ENCODE assay signal across 7 mouse cellular contexts in the genomic region with DNA sequence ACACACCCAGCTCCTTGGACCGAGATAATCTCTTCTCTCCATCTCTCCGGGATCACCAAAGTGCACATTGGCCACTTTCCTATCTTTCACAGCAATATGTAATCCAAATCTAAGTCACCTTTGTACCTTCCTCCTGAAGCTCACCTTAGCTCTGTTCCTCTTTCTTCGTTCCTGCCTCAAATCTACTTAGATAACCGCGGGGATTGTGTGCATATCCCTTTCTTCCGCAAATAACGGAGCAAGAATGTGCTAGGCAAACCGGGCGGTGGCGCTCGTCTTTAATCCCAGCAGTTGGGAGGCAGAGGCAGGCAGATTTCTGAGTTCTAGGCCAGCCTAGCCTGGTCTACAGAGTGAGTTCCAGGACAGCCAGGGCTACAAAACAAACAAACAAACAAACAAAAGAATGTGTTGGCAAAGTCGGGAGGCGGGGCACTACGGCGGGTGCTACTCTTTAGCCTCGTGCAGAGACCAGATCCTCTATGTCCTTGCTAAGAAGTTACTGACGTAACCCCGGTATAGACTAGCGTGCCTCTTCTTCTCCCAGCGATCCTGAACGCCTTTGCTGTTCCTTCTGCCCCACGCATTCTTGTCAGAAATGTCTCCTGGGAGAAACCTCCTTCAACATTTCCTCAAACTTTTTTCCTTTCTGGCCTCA. TPM values are rescaled to one million over a fixed set of nuclear protein-coding genes. Genes with fewer than 3 reads are reported as not detected.
DNase-seq lines count a peak whose midpoint lies in the region; ATAC-seq and TF ChIP-seq lines count a peak whose summit lies in the region.

No protein-coding gene starts in this region.

- peak overlapping the region; percentile 70 for H3ac ChIP-seq in C2C12 (ENCODE audit: control insufficient read depth, insufficient read length, low read depth)

- peak; percentile 57 for DNase-seq in forebrain, embryonic 11.5 days (ENCODE audit: low spot score)
- peak; percentile 31 to 41 for DNase-seq in kidney, postnatal 25 days
- peak; percentile 88 for DNase-seq in midbrain, embryonic 11.5 days (ENCODE audit: low spot score, missing footprints)
- DNase-seq in thymus, postnatal 4 days, result peak; percentile 61
- no peak for DNase-seq in embryo, embryonic 9.5 days (ENCODE audit: extremely low spot score)

- H3K4me3 ChIP-seq in C2C12 (ENCODE audit: insufficient read depth, poor library complexity, severe bottlenecking) (peak overlapping the region; percentile 30), E14TG2a.4 (replicated peaks; ENCODE audit: low read length) (peak overlapping the region; percentile 80)
- H3K4me3 ChIP-seq in forebrain, embryonic 11.5 days (ENCODE audit: low read depth, low read length), result peak overlapping the region; percentile 88
- peak overlapping the region; percentile 82 for H3K4me3 ChIP-seq in midbrain, embryonic 11.5 days (ENCODE audit: low read depth, low read length)

- peak; percentile 43 for ATAC-seq in forebrain, embryonic 11.5 days (replicated peaks; ENCODE audit: low FRiP score)
- peak; percentile 52 for ATAC-seq in midbrain, embryonic 11.5 days (ENCODE audit: low FRiP score)

- peak overlapping the region; percentile 77 for H3K4me2 ChIP-seq in forebrain, embryonic 11.5 days (ENCODE audit: low read depth, low read length, severe bottlenecking)
- peak overlapping the region; percentile 97 for H3K4me2 ChIP-seq in midbrain, embryonic 11.5 days

- H3K79me3 ChIP-seq in C2C12 (ENCODE audit: low read depth), result peaks cover 39% of the 10 kb centered on the region

- H3K9ac ChIP-seq in forebrain, embryonic 11.5 days (ENCODE audit: low read length), result peak overlapping the region; percentile 66
- peak overlapping the region; percentile 64 for H3K9ac ChIP-seq in midbrain, embryonic 11.5 days (ENCODE audit: low read length)

- peak overlapping the region; percentile 55; the same call in 1 of the 2 replicates for H3K27ac ChIP-seq in forebrain, embryonic 11.5 days (ENCODE audit: low read depth, low read length)
- peak overlapping the region; percentile 68 for H3K27ac ChIP-seq in midbrain, embryonic 11.5 days (ENCODE audit: low read depth, low read length)

- no peaks in the 10 kb centered on the region for H3K9me3 ChIP-seq in E14TG2a.4 (ENCODE audit: low read length)
- H3K9me3 ChIP-seq in forebrain, embryonic 11.5 days (ENCODE audit: control insufficient read depth, low read length), result no peaks in the 10 kb centered on the region
- no peaks in the 10 kb centered on the region for H3K9me3 ChIP-seq in midbrain, embryonic 11.5 days (ENCODE audit: control insufficient read depth, low read length)

- TF ChIP-seq CTCF in C2C12 (IDR thresholded peaks at IDR 0.05; ENCODE audit: control insufficient read depth, insufficient read depth, insufficient read length) (no peak), E14TG2a.4 (conservative IDR thresholded peaks at IDR 0.05; ENCODE audit: low read length) (0 out of 2 replicates have a peak, but pooled peaks have one; percentile 5)

- H3K79me2 ChIP-seq in C2C12 (ENCODE audit: control insufficient read depth, insufficient read depth), result peaks cover 42% of the 10 kb centered on the region

- peaks cover 19% of the 10 kb centered on the region for H3K36me3 ChIP-seq in C2C12 (ENCODE audit: control insufficient read depth, insufficient read depth)
- H3K36me3 ChIP-seq in E14TG2a.4 (ENCODE audit: insufficient read depth, low read length), result peaks cover 57% of the 10 kb centered on the region
- H3K36me3 ChIP-seq in forebrain, embryonic 11.5 days (ENCODE audit: control insufficient read depth, insufficient read depth, low read length), result peaks cover 1% of the 10 kb centered on the region; the same call in 1 of the 2 replicates
- H3K36me3 ChIP-seq in midbrain, embryonic 11.5 days (ENCODE audit: control insufficient read depth, insufficient read depth, low read length), result peaks cover 10% of the 10 kb centered on the region

- 34% methylated on average over 22 of the region's 22 CpGs for WGBS in forebrain, embryonic 11.5 days
- 39% methylated on average over 22 of the region's 22 CpGs for WGBS in midbrain, embryonic 11.5 days

- H3K4me1 ChIP-seq in E14TG2a.4 (replicated peaks; ENCODE audit: low read depth, low read length), result peaks cover 42% of the 10 kb centered on the region
- H3K4me1 ChIP-seq in forebrain, embryonic 11.5 days (replicated peaks; ENCODE audit: control insufficient read depth, insufficient read depth, low read length), result peaks cover 2% of the 10 kb centered on the region; the same call in 1 of the 2 replicates
- H3K4me1 ChIP-seq in midbrain, embryonic 11.5 days (ENCODE audit: control insufficient read depth, insufficient read depth, low read length), result peaks cover 17% of the 10 kb centered on the region

- H3K27me3 ChIP-seq in C2C12 (ENCODE audit: control insufficient read depth, insufficient read depth, insufficient read length) (no peaks in the 10 kb centered on the region), E14TG2a.4 (ENCODE audit: insufficient read depth, low read length) (no peaks in the 10 kb centered on the region)
- H3K27me3 ChIP-seq in forebrain, embryonic 11.5 days (ENCODE audit: control insufficient read depth, insufficient read depth, low read length), result no peaks in the 10 kb centered on the region
- no peaks in the 10 kb centered on the region for H3K27me3 ChIP-seq in midbrain, embryonic 11.5 days (ENCODE audit: control insufficient read depth, insufficient read depth, low read length)

TF ChIP-seq in C2C12, 6 proteins besides CTCF, POLR2A, EP300 and RAD21:
- TF ChIP-seq USF1 (IDR thresholded peaks at IDR 0.05; ENCODE audit: low read depth), result no peak
- no peak for TF ChIP-seq MAX (IDR thresholded peaks at IDR 0.05)
- no peak for TF ChIP-seq MYOD1 (IDR thresholded peaks at IDR 0.05; ENCODE audit: control insufficient read depth, insufficient read length, low read depth)
- no peak for TF ChIP-seq MYOG (IDR thresholded peaks at IDR 0.05; ENCODE audit: control insufficient read depth, extremely low read depth, insufficient read length)
- TF ChIP-seq FOSL1 (IDR thresholded peaks at IDR 0.05; ENCODE audit: insufficient read depth, low read length, poor library complexity, severe bottlenecking), result no peak
- no peak for TF ChIP-seq CEBPB (IDR thresholded peaks at IDR 0.05; ENCODE audit: low read depth)

RNA-seq across cellular contexts. Expression of gene Rnps1, which starts 0.7 kb away (rescaled TPM):
- 99.0 TPM for polyA plus RNA-seq in C2C12 (2012; fragmentation: generic; extraction: Trizol)
- 441 and 443 TPM in 2 replicates for polyA plus RNA-seq in forebrain, embryonic 11.5 days (2014; fragmentation: Nextera tagmentation; extraction: Ambion mirVana)
- polyA plus RNA-seq in midbrain, embryonic 11.5 days (2014; fragmentation: Nextera tagmentation; extraction: Ambion mirVana), result 379 and 380 TPM in 2 replicates

RNA-seq across cellular contexts. Expression of gene Eci1, which starts 12.8 kb away (rescaled TPM):
- 48.5 TPM for polyA plus RNA-seq in C2C12 (2012; fragmentation: generic; extraction: Trizol)
- polyA plus RNA-seq in forebrain, embryonic 11.5 days (2014; fragmentation: Nextera tagmentation; extraction: Ambion mirVana), result 59.7 and 68.7 TPM in 2 replicates
- polyA plus RNA-seq in midbrain, embryonic 11.5 days (2014; fragmentation: Nextera tagmentation; extraction: Ambion mirVana), result 59.5 and 66.3 TPM in 2 replicates

RNA-seq across cellular contexts. Expression of gene Dnase1l2, which starts 29.2 kb away (rescaled TPM):
- polyA plus RNA-seq in C2C12 (2012; fragmentation: generic; extraction: Trizol), result 0.68 TPM
- 2.7 and 3.3 TPM in 2 replicates for polyA plus RNA-seq in forebrain, embryonic 11.5 days (2014; fragmentation: Nextera tagmentation; extraction: Ambion mirVana)
- 1.7 and 2.1 TPM in 2 replicates for polyA plus RNA-seq in midbrain, embryonic 11.5 days (2014; fragmentation: Nextera tagmentation; extraction: Ambion mirVana)

RNA-seq across cellular contexts. Expression of gene E4f1, which starts 56.4 kb away (rescaled TPM):
- polyA plus RNA-seq in C2C12 (2012; fragmentation: generic; extraction: Trizol), result 13.1 TPM
- polyA plus RNA-seq in forebrain, embryonic 11.5 days (2014; fragmentation: Nextera tagmentation; extraction: Ambion mirVana), result 28.8 and 31.4 TPM in 2 replicates
- polyA plus RNA-seq in midbrain, embryonic 11.5 days (2014; fragmentation: Nextera tagmentation; extraction: Ambion mirVana), result 10.2 and 14.7 TPM in 2 replicates

RNA-seq across cellular contexts. Expression of gene Pgp, which starts 56.5 kb away (rescaled TPM):
- polyA plus RNA-seq in C2C12 (2012; fragmentation: generic; extraction: Trizol), result 56.7 TPM
- 72.1 and 73.4 TPM in 2 replicates for polyA plus RNA-seq in forebrain, embryonic 11.5 days (2014; fragmentation: Nextera tagmentation; extraction: Ambion mirVana)
- polyA plus RNA-seq in midbrain, embryonic 11.5 days (2014; fragmentation: Nextera tagmentation; extraction: Ambion mirVana), result 60.6 and 67.6 TPM in 2 replicates

Comparison
In these comparisons a context has a peak if more than half of its experiments do, and no peak if none do; other contexts are left out.
1. H3K4me3 ChIP-seq: peak in every context shown above with its lines; median percentile 88 in forebrain, embryonic 11.5 days; 82 in midbrain, embryonic 11.5 days; 80 in E14TG2a.4; 30 in C2C12.